Mouse (Mus musculus) erythroblast, adult 5-6 weeks (primary cell): ENCODE measurements around the gene Fam169b. TPM values are rescaled to one million over a fixed set of nuclear protein-coding genes. Genes with fewer than 3 reads are reported as not detected.
"Not testable (repeated sequence)": the region's sequence is repeated elsewhere in the genome, so short reads cannot be mapped to it uniquely, and the experiment has no call there.

ENCODE experiments used
- ATAC-seq: replicated peaks from 2 replicates; pipeline ENCODE4 v1.8.0; 2016; ENCODE audit warnings: moderate number of reproducible peaks, mild to moderate bottlenecking, moderate TSS enrichment, inconsistent platforms; ENCODE audit not compliant: poor library complexity, low FRiP score, severe bottlenecking
- total RNA-seq, 2 experiments: library from RNA; stranded (forward) in 1 of 2; stranded (reverse) in 1 of 2; fragments of 150-400 nt in 1 of 2; fragments of 200-764, 138-1000 nt in 1 of 2; gene quantifications; 2 replicates each; pipeline versions ENCODE4 v1.2.3 to v1.2.4; 2015 to 2017; ENCODE audit warnings: low replicate concordance in 2 of 2

Fam169b gene
- total RNA-seq, 2 experiments from 2014 or later, result 0.60 TPM; not detected in 1

- no peak for ATAC-seq
These were observed 10.2 kb upstream of the Fam169b start for GRCm38 (mm10) chr7:68263346-68264027.

GRCm38 (mm10) chr7:68264028-68264453, 9.6 kb upstream of the Fam169b start, which contains the start of gene Pgpep1l:
Gene Pgpep1l, minus strand, starts transcription at chr7:68264233.
- ATAC-seq, result no peak

DNA sequence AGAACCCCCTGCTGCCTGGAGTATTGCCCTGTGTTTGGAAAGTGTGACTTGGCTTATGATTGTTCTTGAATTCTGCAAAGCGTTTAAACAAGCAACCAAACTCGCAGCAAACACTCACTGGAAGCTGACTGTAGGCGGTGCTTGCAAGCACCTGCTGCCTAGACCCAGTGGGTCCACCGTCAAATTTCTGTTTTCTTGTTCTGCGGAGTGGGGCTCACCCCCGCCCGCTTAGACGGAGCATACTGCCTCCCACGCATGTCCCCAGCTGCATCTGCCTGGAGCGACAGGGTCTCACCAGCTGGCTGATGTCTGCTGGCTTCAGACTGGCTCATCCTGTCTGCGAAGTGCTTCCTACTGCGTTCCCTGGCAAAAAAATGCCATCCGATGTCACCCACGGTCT, 9.1 kb upstream of the Fam169b start:
- ATAC-seq, result no peak

DNA sequence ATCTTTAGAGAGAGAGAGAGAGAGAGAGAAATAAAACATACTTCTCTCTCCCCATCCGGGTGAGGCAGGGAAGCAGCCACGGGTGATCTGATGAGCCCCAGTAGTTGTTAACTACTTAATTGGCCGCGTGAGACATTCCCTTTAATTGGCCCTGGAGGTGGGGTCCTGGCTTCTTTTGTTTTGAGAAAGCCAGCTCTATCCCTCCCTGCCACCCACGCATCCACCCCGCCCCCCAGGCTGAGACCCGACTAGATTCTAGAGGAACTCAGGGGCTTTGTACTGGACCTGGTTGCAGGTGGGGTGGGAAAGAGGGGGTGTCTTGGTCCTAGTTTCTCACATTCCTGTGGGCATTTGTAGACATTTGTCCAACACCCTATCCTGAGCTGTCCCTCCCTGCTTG, 8.2 kb upstream of the Fam169b start:
- no peak for ATAC-seq

- no peak for ATAC-seq
These were observed 6.9 kb upstream of the Fam169b start for GRCm38 (mm10) chr7:68266691-68267090.

DNA sequence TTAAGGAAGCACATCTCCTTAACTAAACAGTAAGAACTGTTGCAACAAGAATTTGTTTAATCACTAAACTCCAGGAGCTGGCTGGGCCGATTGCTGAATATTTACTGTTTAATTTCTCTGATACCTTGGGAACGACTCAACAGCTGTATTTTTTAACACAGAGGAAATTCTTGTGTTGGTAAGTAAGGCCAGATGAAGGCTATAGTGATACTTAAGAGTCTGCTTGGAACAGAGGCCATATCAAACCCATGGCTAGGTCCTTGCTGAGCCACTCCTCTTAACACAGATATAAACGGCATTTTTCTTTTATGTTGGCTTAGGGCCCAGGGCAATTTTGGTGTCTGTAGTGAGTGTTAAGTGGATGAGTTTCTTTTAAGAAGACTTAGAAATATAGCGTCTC, 3.1 kb upstream of the Fam169b start:
- ATAC-seq, result no peak

- ATAC-seq, result no peak
These were observed 1.8 kb upstream of the Fam169b start for GRCm38 (mm10) chr7:68271816-68272215.

DNA sequence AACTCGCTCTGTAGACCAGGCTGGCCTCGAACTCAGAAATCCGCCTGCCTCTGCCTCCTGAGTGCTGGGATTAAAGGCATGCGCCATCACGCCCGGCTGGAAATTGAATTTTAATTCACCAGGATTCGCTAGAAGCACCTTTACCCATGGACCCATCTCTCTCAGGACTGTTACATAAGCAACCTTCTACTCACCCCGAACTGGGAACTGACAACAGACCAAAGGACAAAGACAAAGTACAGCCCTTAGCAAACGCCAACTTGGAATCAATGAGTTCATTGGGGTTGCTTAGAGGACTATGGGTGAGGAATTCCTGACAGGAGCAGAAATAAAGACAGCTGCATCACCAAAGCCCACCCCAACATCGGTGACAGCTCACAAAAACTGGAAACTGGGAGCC, 1.0 kb upstream of the Fam169b start:
- ATAC-seq, result no peak

DNA sequence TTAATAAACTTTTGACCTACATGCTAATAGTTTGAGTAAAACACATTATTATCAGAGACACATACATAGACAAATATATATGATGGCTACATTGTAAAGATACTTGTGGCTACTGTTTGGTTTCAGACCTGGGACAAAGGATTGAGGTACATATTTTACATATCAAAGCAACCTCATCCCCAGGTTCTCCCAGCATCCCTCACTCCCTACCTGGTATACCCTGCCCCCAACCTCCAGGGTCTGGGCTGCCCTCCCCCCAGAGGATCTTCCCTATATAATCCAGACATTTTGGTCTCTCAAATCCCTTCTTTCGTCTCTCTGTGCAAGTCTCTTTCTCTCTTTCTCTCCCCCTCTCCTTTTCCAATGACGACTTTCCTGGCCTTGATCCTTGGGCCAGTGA, 579 bp downstream of the Fam169b start:
- no peak for ATAC-seq

DNA sequence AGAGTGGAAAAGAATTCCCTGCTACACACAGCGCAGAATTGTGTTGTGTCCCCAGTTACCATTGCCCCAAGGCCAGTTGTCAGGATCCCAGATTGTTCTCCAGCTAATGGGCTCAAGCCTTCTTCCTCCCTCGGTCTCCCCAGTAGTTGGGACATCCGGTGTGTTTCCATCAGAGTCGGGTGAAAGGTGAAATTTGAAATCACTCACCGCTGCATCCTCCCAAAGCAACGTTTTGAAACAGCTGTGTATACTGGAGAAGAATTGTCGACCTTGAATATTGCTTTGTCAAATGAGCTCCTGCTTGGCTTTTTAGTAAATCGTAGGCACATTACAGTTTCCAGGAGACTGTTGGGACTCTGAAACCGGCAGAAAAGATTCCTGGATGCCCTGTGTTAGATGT, 1.3 kb downstream of the Fam169b start:
- ATAC-seq, result no peak

- ATAC-seq, result not testable (repeated sequence)
These were observed 1.8 kb downstream of the Fam169b start for GRCm38 (mm10) chr7:68275445-68275837.

DNA sequence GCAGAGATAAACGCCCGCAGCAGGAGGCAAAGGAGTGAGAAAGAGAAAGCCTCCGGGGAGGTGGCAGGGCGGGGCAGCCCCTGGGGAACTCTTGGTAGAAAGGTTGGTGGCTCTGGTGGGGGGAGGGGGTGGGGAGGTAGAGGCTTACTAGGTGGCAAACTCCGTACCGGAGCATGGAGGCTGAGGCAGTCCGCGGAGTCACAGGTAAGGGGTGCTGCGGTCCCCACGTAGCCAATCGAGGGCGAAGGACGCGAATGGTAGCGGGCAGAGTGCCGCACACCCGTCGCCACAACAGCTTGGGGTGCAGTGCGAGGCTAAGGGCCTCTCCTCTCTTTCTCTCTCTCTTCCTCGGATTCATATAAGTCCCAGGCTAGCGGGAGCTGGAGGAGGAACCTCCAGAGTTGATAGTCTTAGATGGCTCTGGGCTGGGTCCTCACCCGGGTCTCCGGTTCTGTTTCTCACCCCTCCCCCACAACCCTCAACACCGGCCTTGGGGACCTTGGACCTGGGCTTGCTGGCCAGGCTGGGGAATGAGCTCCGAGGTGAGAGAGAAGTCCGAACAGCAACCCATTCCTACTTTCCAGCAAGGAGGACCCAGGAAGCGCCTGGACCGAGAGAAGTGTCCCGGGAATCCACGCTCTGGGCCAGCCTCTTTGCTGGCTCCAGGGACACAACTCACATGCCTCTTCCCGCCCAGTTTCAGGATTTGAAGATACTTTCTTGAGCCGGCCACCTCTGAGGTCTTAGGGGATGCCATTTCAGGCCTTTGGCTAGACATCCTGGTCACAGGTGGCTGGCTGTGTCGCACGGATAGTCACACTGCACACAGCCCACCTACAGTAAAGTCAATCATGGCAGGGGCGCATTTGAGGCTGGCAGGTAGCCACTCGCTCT, 2.4 kb downstream of the Fam169b start:
- ATAC-seq, result no peak

DNA sequence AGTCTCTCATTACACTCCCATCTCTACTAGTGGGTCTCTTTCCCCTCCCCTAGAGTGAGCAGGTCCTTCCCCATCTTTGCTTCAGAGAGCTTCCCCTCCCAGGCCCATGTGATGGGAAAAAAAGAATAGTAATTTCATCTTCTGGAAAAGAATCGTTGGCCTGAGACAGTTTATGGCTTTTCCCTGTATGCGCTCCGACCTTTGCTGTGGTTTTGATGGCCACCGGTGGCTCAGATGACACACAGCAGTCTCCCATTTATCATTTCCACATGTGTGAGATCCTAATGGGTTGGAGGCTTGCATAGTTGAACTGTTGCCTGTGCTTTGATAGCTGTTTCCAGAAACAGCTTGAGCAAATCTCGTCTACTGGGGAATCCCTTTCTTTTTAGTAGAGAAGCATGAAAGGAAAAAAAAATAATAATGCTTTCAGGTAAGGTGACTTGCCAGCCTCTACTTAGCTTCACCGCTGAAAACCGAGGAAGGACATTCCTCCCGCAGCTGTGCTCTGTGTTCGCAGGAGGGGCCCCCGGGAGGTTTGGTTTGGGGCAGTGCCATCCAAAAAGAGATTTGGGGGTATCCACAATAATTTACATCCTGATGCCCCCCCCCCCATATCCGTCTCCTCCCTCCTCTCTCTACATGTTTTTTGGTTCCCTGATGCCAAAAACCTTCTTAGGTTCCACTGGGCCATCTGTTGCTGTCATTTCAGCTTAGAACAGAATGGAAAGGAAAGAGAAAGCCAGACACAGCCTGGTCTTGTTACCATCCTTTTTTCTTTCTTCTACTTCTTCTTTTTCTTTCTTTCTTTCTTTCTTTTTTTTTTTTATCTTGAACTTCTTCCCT, 3.6 kb downstream of the Fam169b start:
- ATAC-seq, result no peak

- ATAC-seq, result no peak
These were observed 4.2 kb downstream of the Fam169b start for GRCm38 (mm10) chr7:68277897-68278270.

DNA sequence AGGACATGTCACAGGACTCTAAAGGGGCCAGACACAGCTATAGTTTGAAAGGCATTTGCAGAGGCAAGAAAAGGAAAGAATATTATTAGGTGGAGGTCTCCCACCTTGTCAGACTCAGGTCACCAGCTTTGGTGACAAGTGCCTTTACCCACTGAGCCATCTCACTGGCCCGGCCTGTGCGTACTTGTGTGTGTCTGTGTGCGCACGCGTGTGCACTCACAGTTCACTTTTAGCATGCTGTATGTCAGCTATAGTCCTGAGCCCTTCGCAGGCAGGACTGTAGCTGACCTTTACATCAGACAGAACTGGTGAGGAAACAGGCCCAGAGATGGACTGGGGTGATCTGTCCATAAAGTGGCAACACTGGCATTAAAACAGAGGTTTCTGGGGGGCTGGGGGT, 4.7 kb downstream of the Fam169b start:
- ATAC-seq, result no peak

- no peak for ATAC-seq
These were observed 5.3 kb downstream of the Fam169b start for GRCm38 (mm10) chr7:68278908-68279307.

GRCm38 (mm10) chr7:68279481-68279880, 5.8 kb downstream of the Fam169b start:
- no peak for ATAC-seq

DNA sequence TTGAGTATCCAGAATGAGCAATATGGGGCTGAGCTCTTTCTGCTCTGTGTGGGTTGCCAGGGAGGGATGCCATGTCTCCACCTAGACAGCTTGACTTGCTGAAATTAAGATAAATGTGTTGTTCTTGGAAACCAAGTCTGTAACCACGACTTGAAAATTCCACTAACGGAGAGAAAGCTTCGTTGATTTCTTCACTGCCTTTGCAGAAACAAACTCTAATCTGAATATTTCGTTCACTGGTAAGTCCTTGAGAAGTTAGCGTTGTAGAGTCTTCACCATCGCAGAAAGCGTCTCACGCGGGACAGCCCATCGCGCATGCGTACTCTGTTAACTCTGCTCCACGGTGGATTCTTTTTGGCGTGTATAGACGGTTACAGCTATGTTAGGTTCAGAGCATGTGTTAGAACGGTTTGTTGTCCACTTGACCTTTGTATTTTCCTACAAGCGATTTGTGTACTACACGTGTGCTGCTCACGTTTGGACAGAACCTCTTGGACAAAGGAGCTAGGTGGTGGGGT, 6.8 kb downstream of the Fam169b start:
- no peak for ATAC-seq

GRCm38 (mm10) chr7:68281341-68281740, 7.7 kb downstream of the Fam169b start:
- no peak for ATAC-seq
